Mouse (Mus musculus) retina, embryonic 14.5 days (tissue): ENCODE results near the gene Stn1.

ENCODE experiments used
- DNase-seq: peaks from one replicate; pipeline ENCODE4 v3.0.0-alpha.2; 2015; ENCODE audit warnings: low spot score

Stn1 gene

GRCm38 (mm10) chr19:47510135-47510472 lies 27.2 kb downstream of the Stn1 start:
- DNase-seq: no peak

GRCm38 (mm10) chr19:47508771-47509281 lies 28.5 kb downstream of the Stn1 start:
- DNase-seq: no peak

GRCm38 (mm10) chr19:47508191-47508590 lies 29.1 kb downstream of the Stn1 start:
- no peak for DNase-seq

- peak; percentile 80 for DNase-seq
Observed at GRCm38 (mm10) chr19:47507128-47508121, 29.9 kb downstream of the Stn1 start.

- peak; percentile 84 for DNase-seq
Observed at GRCm38 (mm10) chr19:47503625-47504024, 33.7 kb downstream of the Stn1 start.

GRCm38 (mm10) chr19:47502563-47502962 lies 34.7 kb downstream of the Stn1 start:
- peak; percentile 76 for DNase-seq

GRCm38 (mm10) chr19:47500389-47501011 lies 36.8 kb downstream of the Stn1 start:
- no peak for DNase-seq

GRCm38 (mm10) chr19:47499841-47500240 lies 37.5 kb downstream of the Stn1 start:
- DNase-seq: no peak

GRCm38 (mm10) chr19:47498942-47499341 lies 38.4 kb downstream of the Stn1 start:
- DNase-seq: no peak

GRCm38 (mm10) chr19:47497736-47498135 lies 39.6 kb downstream of the Stn1 start:
- no peak for DNase-seq

- DNase-seq: no peak
Observed at GRCm38 (mm10) chr19:47497313-47497712, 40.0 kb downstream of the Stn1 start.

- DNase-seq: peak; percentile 77
Observed at GRCm38 (mm10) chr19:47493017-47493997, 44.0 kb downstream of the Stn1 start.

- peak; percentile 55 for DNase-seq
Observed at GRCm38 (mm10) chr19:47492422-47492821, 44.9 kb downstream of the Stn1 start.

- DNase-seq: no peak
Observed at GRCm38 (mm10) chr19:47491853-47492252, 45.5 kb downstream of the Stn1 start.

GRCm38 (mm10) chr19:47489233-47489632 lies 48.1 kb downstream of the Stn1 start:
- no peak for DNase-seq

- DNase-seq: no peak
Observed at GRCm38 (mm10) chr19:47488250-47488649, 49.1 kb downstream of the Stn1 start.

GRCm38 (mm10) chr19:47487572-47487971 lies 49.7 kb downstream of the Stn1 start:
- no peak for DNase-seq

GRCm38 (mm10) chr19:47485997-47486566 lies 51.2 kb downstream of the Stn1 start:
- no peak for DNase-seq

GRCm38 (mm10) chr19:47484110-47484509 lies 53.2 kb downstream of the Stn1 start:
- DNase-seq: no peak

- DNase-seq: no peak
Observed at GRCm38 (mm10) chr19:47483346-47483745, 54.0 kb downstream of the Stn1 start.

- DNase-seq: no peak
Observed at GRCm38 (mm10) chr19:47473453-47473852, 63.9 kb downstream of the Stn1 start.
